ENCODE assay signal across 9 mouse cellular contexts in the genomic region with DNA sequence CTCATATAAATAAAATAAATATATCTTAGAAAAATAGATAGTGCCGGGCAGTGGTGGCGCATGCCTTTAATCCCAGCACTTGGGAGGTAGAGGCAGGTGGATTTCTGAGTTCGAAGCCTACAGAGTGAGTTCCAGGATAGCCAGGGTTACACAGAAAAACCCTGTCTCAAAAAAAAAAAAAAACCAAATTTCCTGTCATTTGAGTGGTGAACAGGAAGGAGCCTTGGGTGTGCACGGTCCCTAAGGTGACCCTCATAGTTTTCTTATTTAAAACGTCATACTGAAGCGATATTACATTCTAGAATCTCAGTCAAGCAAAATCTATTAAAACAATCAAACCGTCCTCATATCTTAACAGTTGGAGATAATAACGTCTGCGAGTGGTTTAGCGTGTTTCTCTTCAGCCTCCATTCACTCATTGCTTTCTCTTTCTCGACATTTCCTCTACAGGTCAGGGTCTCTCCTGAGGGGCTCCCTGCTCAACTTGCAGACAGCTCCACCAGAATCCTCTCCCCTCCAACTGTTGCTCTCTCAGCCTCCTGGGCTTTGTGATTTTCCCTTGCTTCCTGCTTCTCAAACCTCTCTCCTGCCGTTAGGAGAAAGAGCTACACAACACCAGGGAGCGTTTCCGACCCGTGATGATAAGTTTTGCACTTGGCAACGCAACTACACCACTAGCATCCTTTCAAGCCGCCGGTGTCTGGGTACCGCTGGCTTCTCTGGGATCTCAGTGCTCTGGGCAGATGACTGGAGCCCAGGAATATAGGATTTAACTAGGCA. TPM values are rescaled to one million over a fixed set of nuclear protein-coding genes. Genes with fewer than 3 reads are reported as not detected.
DNase-seq lines count a peak whose midpoint lies in the region; ATAC-seq and TF ChIP-seq lines count a peak whose summit lies in the region.
"Had no signal": no experiment of that assay in that cellular context is flagged by ENCODE, and none has a peak within 500 bp of the region (broad histone marks: within the 10 kb centered on the region; RNA-seq: fewer than 3 reads in every experiment).

No protein-coding gene starts in this region.

- H3K36me3 ChIP-seq in forebrain, postnatal 0 days (ENCODE audit: insufficient read depth) = no peaks in the 10 kb centered on the region
- H3K36me3 ChIP-seq in liver, embryonic 12.5 days = no peaks in the 10 kb centered on the region

- H3K4me2 ChIP-seq in forebrain, postnatal 0 days (ENCODE audit: low read depth) = peak overlapping the region; percentile 70
- H3K4me2 ChIP-seq in liver, embryonic 12.5 days = peak overlapping the region; percentile 78

- H3K27ac ChIP-seq in cerebellum, adult 2 months (ENCODE audit: insufficient read depth, low read length) = no peak overlapping the region
- H3K27ac ChIP-seq in forebrain, postnatal 0 days (ENCODE audit: low read depth, low read length) = 0 out of 2 replicates have a peak overlapping the region, but pooled peaks have one; percentile 29
- H3K27ac ChIP-seq in liver, embryonic 12.5 days = no peak overlapping the region

- H3K4me3 ChIP-seq in cerebellum, adult 2 months (replicated peaks; ENCODE audit: insufficient read depth, low read depth, low read length) = peak overlapping the region; percentile 70
- peak overlapping the region; percentile 79 for H3K4me3 ChIP-seq in forebrain, postnatal 0 days (ENCODE audit: low read depth, low read length)
- H3K4me3 ChIP-seq in liver, embryonic 12.5 days = peak overlapping the region; percentile 86

- no peak for TF ChIP-seq CTCF in cerebellum, adult 2 months (IDR thresholded peaks at IDR 0.05; ENCODE audit: borderline replicate concordance, insufficient read depth, low read depth, low read length)
- peak; percentile 10; the same call in 1 of the 2 replicates for TF ChIP-seq CTCF in forebrain, postnatal 0 days (IDR thresholded peaks at IDR 0.05; ENCODE audit: low read depth)

- ATAC-seq in forebrain, postnatal 0 days = no peak
- peak; percentile 37 for ATAC-seq in inflammation-experienced regulatory T-cells, adult 6 months
- ATAC-seq in liver, embryonic 12.5 days = no peak

- no peaks in the 10 kb centered on the region for H3K4me1 ChIP-seq in cerebellum, adult 2 months (ENCODE audit: control insufficient read depth, insufficient read depth, low read length)
- H3K4me1 ChIP-seq in forebrain, postnatal 0 days (ENCODE audit: insufficient read depth) = no peaks in the 10 kb centered on the region
- peaks cover 42% of the 10 kb centered on the region for H3K4me1 ChIP-seq in liver, embryonic 12.5 days

- TF ChIP-seq POLR2A in cerebellum, adult 2 months (IDR thresholded peaks at IDR 0.05; ENCODE audit: borderline replicate concordance, insufficient read depth, low read length) = no peak

- peak; percentile 24 for DNase-seq in urinary bladder, postnatal 14 days (ENCODE audit: low spot score)
- no peak for DNase-seq in urinary bladder, postnatal 4 days (ENCODE audit: low spot score in 2 of 2)
- peak; percentile 46 to 47 for DNase-seq in cerebellum, adult 2 months
- peak; percentile 58 for DNase-seq in forebrain, postnatal 0 days
- peak; percentile 77 for DNase-seq in naive thymus-derived CD4-positive, alpha-beta T cell, adult 2 months (ENCODE audit: low read depth)
- DNase-seq in thymus, postnatal 10 days (ENCODE audit: low spot score in 2 of 2) = peak; percentile 38 to 39

- no peaks in the 10 kb centered on the region for H3K9me3 ChIP-seq in forebrain, postnatal 0 days (ENCODE audit: low read length)
- H3K9me3 ChIP-seq in liver, embryonic 12.5 days (replicated peaks) = no peaks in the 10 kb centered on the region

- WGBS in cerebellum, adult 2 months = 19% methylated on average over 19 of the region's 19 CpGs
- WGBS in forebrain, postnatal 0 days = 20% methylated on average over 19 of the region's 19 CpGs
- 18% methylated on average over 19 of the region's 19 CpGs for WGBS in liver, embryonic 12.5 days (ENCODE audit: insufficient replicate concordance)

- H3K9ac ChIP-seq in forebrain, postnatal 0 days = peak overlapping the region; percentile 42
- peak overlapping the region; percentile 64 for H3K9ac ChIP-seq in liver, embryonic 12.5 days

- no peaks in the 10 kb centered on the region for H3K27me3 ChIP-seq in cerebellum, adult 2 months (ENCODE audit: control insufficient read depth, insufficient read depth, low read length)
- no peaks in the 10 kb centered on the region for H3K27me3 ChIP-seq in forebrain, postnatal 0 days (ENCODE audit: insufficient read depth, low read length)
- H3K27me3 ChIP-seq in liver, embryonic 12.5 days (replicated peaks) = no peaks in the 10 kb centered on the region

RNA-seq across cellular contexts. Expression of gene Ctnna3, which starts 1.5 kb away (rescaled TPM):
- polyA plus RNA-seq in cerebellum, adult 2 months (2012; rRNA removed) = 3.0 and 3.7 TPM in 2 replicates
- 0.52 and 0.62 TPM in 2 replicates for total RNA-seq in forebrain, postnatal 0 days (2014; rRNA removed)
- 0.33 and 0.51 TPM in 2 replicates for polyA plus RNA-seq in forebrain, postnatal 0 days (2015; fragmentation: Nextera tagmentation; extraction: Ambion mirVana)
- polyA plus RNA-seq in inflammation-experienced regulatory T-cells, adult 6 months (2017; shearing (Covaris generic)) = under 1 TPM in 1 of 3 experiments, not detected in 2; 0.12 TPM
- 0.05 and 0.08 TPM in 2 replicates for polyA plus RNA-seq in liver, embryonic 12.5 days (2016; fragmentation: Nextera tagmentation; extraction: Ambion mirVana)

RNA-seq across cellular contexts. Expression of gene Gm7075, which starts 6.8 kb away (rescaled TPM):
- polyA plus RNA-seq in cerebellum, adult 2 months (2012; rRNA removed) = not detected in 2 replicates
- not detected in 2 replicates for total RNA-seq in forebrain, postnatal 0 days (2014; rRNA removed)
- not detected in 2 replicates for polyA plus RNA-seq in forebrain, postnatal 0 days (2015; fragmentation: Nextera tagmentation; extraction: Ambion mirVana)
- not detected for polyA plus RNA-seq in inflammation-experienced regulatory T-cells, adult 6 months (2017; shearing (Covaris generic))
- polyA plus RNA-seq in liver, embryonic 12.5 days (2016; fragmentation: Nextera tagmentation; extraction: Ambion mirVana) = not detected in 2 replicates
- total RNA-seq: gastrocnemius, postnatal 36 days had no signal

RNA-seq across cellular contexts. Expression of gene Dnajc12, which starts 46.2 kb away (rescaled TPM):
- 32.1 and 34.2 TPM in 2 replicates for polyA plus RNA-seq in cerebellum, adult 2 months (2012; rRNA removed)
- 5.6 and 8.4 TPM in 2 replicates for total RNA-seq in forebrain, postnatal 0 days (2014; rRNA removed)
- 8.0 and 11.0 TPM in 2 replicates for polyA plus RNA-seq in forebrain, postnatal 0 days (2015; fragmentation: Nextera tagmentation; extraction: Ambion mirVana)
- 1 to 10 TPM; 4.2 to 8.0 (median 7.7) TPM for polyA plus RNA-seq in inflammation-experienced regulatory T-cells, adult 6 months (2017; shearing (Covaris generic))
- 13.0 and 14.2 TPM in 2 replicates for polyA plus RNA-seq in liver, embryonic 12.5 days (2016; fragmentation: Nextera tagmentation; extraction: Ambion mirVana)

RNA-seq across cellular contexts. Expression of gene Sirt1, which starts 46.9 kb away (rescaled TPM):
- 15.3 and 17.2 TPM in 2 replicates for polyA plus RNA-seq in cerebellum, adult 2 months (2012; rRNA removed)
- total RNA-seq in forebrain, postnatal 0 days (2014; rRNA removed) = 24.0 and 28.3 TPM in 2 replicates
- polyA plus RNA-seq in forebrain, postnatal 0 days (2015; fragmentation: Nextera tagmentation; extraction: Ambion mirVana) = 2.7 and 3.3 TPM in 2 replicates
- 10 to 100 TPM in 1 of 3 experiments, 1 to 10 TPM in 2; 7.0 to 10.2 (median 7.8) TPM for polyA plus RNA-seq in inflammation-experienced regulatory T-cells, adult 6 months (2017; shearing (Covaris generic))
- 6.0 and 7.5 TPM in 2 replicates for polyA plus RNA-seq in liver, embryonic 12.5 days (2016; fragmentation: Nextera tagmentation; extraction: Ambion mirVana)

Comparison
In these comparisons a context has a peak if more than half of its experiments do, and no peak if none do; other contexts are left out.
1. DNase-seq: peak in urinary bladder, postnatal 14 days (single experiment), cerebellum, adult 2 months (2 of 2), forebrain, postnatal 0 days (single experiment), naive thymus-derived CD4-positive, alpha-beta T cell, adult 2 months (single experiment) and thymus, postnatal 10 days (2 of 2); none in urinary bladder, postnatal 4 days (0 of 2).
2. Peak in every context shown above with its lines, with median percentiles within 50 percentile points of each other: H3K4me3 ChIP-seq.